Mouse (Mus musculus) right cerebral cortex, adult 18-20 months (tissue): ENCODE measurements around the gene Zscan22.
"Not testable (repeated sequence)": the region's sequence is repeated elsewhere in the genome, so short reads cannot be mapped to it uniquely, and the experiment has no call there.

Experiments
- DNase-seq: peaks from one replicate; pipeline ENCODE4 v3.0.0; 2022; ENCODE audit warnings: mixed read lengths

The Zscan22 gene

DNA sequence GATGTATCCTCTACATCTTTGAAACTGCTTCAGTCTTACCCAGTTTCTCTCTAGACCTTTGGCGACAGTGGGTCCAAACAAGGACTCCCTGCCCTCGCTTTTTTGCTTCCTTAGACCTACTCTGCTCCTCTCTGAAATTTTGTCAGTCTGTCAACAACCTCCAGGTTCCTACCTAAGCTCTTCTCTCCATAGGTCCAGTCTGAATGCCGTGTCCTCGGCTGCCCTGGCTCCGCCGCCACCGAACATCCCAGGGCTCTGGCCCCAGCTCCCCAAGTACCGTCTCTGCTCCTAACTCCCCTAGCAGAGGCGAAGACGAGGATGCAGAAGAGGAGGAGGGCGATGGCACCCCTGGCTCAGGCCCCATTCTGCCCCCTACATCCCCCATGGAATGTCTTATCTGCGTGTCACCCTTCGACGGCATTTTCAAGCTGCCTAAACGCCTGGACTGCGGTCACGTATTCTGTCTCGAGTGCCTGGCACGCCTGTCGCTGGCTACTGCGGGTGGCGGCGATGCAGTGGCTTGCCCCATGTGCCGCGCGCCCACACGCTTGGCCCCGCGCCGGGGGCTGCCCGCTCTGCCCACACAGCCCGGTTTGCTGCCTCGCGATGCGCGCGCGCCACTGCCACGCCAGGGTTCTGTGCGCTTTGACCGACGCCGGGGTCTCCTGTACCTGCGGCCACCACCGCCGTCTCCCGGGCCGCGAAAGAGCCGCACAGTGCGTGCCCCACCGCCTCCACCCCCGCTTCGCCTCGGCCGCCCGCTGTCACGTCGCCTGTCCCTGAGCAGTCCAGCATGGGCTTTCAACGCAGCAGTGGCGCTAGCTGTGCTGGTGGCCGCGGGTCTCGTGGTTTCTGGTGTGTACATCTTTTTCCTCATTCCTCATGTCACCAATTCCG, 30.3 kb downstream of the Zscan22 start:
- DNase-seq: peak; percentile 52

- no peak for DNase-seq
These were observed 36.1 kb downstream of the Zscan22 start for GRCm38 (mm10) chr7:12933615-12934140.

- DNase-seq: no peak
These were observed 37.2 kb downstream of the Zscan22 start for GRCm38 (mm10) chr7:12934808-12935207.

DNA sequence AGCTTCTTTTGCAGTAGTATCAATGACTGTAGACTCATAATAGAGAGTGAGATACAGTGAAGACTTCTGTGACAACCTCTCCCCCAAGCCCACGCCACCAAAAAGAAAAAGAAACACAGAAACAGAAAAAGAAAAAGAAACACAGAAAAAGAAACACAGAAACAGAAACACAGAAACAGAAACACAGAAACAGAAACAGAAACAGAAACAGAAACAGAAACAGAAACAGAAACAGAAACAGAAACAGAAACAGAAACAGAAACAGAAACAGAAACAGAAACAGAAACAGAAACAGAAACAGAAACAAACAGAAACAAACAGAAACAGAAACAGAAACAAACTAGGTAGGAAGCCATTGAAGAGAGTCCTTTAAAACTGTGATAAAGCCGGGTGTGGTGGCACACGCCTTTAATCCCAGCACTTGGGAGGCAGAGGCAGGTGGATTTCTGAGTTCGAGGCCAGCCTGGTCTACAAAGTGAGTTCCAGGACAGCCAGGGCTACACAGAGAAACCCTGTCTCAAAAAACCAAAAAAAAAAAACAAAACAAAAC, 39.7 kb downstream of the Zscan22 start:
- DNase-seq: not testable (repeated sequence)

DNA sequence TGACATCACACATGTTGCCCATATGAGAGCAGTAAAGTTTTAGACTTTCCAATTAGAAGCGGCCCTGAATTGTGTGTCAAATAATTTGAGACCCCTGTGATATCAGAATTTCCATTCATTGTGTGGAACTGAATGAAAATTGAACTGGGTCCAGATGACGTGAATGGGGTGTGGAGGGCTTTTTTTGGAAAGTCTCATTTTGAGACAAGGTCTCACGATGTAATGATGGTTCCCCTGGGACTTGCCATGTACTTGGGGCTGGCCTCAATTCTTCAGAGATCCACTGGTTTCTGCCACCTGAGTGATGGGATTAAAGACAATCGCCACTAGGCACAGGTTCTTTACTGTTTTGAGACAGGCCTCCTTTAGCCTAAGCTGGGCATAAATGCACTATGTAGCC, 43.0 kb downstream of the Zscan22 start:
- DNase-seq: no peak

- DNase-seq: no peak
These were observed 45.9 kb downstream of the Zscan22 start for GRCm38 (mm10) chr7:12943488-12943887.

- peak; percentile 98 for DNase-seq
These were observed 51.6 kb downstream of the Zscan22 start for GRCm38 (mm10) chr7:12949032-12949871.

GRCm38 (mm10) chr7:12949872-12950229, 52.2 kb downstream of the Zscan22 start:
- no peak for DNase-seq

DNA sequence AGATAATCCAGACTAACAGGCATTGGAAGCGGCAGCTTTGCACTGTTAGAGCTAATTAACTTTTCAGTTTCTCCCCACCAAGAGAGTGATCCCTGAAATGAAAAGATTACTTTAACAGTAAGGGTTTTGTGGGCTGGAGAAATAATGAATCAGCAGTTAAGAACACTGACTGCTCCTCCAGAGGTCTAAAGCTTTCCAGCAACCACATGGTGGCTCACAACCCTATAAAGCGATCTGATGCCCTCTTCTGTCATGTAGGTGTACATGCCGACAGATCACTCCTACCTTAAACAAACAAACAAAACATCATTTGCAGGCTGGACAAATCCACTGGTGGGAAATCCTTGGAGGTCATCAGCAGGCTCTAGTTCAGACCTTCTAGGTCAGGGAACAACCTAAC, 57.3 kb downstream of the Zscan22 start:
- no peak for DNase-seq

GRCm38 (mm10) chr7:12957511-12957910, 59.9 kb downstream of the Zscan22 start:
- no peak for DNase-seq
